Mouse (Mus musculus): ENCODE measurements around the gene Taok3.
A peak's percentile ranks its signal among the peaks of the same experiment; 100 is the strongest.

Taok3 gene

GRCm38 (mm10) chr5:117119777-117120488, at the start of gene Taok3:
Taok3 (plus strand) TSS chr5:117120129.
- peak; percentile 100 for DNase-seq (ENCODE audit: low spot score)

GRCm38 (mm10) chr5:117087718-117088117, 32.2 kb upstream of the Taok3 start:
- no peak for DNase-seq (ENCODE audit: low spot score)

- DNase-seq (ENCODE audit: low spot score) = no peak
These were observed 30.8 kb upstream of the Taok3 start for GRCm38 (mm10) chr5:117089147-117089546.

GRCm38 (mm10) chr5:117089786-117090185, 30.1 kb upstream of the Taok3 start:
- DNase-seq (ENCODE audit: low spot score) = no peak

GRCm38 (mm10) chr5:117094431-117094830, 25.5 kb upstream of the Taok3 start:
- no peak for DNase-seq (ENCODE audit: low spot score)

- DNase-seq (ENCODE audit: low spot score) = peak; percentile 67
These were observed 23.2 kb upstream of the Taok3 start for GRCm38 (mm10) chr5:117096716-117097115.

GRCm38 (mm10) chr5:117099008-117099407, 20.9 kb upstream of the Taok3 start:
- DNase-seq (ENCODE audit: low spot score) = no peak

- DNase-seq (ENCODE audit: low spot score) = no peak
These were observed 20.2 kb upstream of the Taok3 start for GRCm38 (mm10) chr5:117099742-117100141.

- no peak for DNase-seq (ENCODE audit: low spot score)
These were observed 16.6 kb upstream of the Taok3 start for GRCm38 (mm10) chr5:117103194-117103929.

GRCm38 (mm10) chr5:117104329-117104728, 15.6 kb upstream of the Taok3 start:
- DNase-seq (ENCODE audit: low spot score) = no peak

GRCm38 (mm10) chr5:117105761-117106160, 14.2 kb upstream of the Taok3 start:
- no peak for DNase-seq (ENCODE audit: low spot score)

GRCm38 (mm10) chr5:117108292-117108691, 11.6 kb upstream of the Taok3 start:
- DNase-seq (ENCODE audit: low spot score) = no peak

- no peak for DNase-seq (ENCODE audit: low spot score)
These were observed 11.2 kb upstream of the Taok3 start for GRCm38 (mm10) chr5:117108731-117109130.

- peak; percentile 66 for DNase-seq (ENCODE audit: low spot score)
These were observed 10.4 kb upstream of the Taok3 start for GRCm38 (mm10) chr5:117109522-117109921.

- DNase-seq (ENCODE audit: low spot score) = no peak
These were observed 8.7 kb upstream of the Taok3 start for GRCm38 (mm10) chr5:117111064-117111773.

GRCm38 (mm10) chr5:117111774-117112112, 8.2 kb upstream of the Taok3 start:
- DNase-seq (ENCODE audit: low spot score) = no peak

- no peak for DNase-seq (ENCODE audit: low spot score)
These were observed 6.6 kb upstream of the Taok3 start for GRCm38 (mm10) chr5:117113330-117113729.

GRCm38 (mm10) chr5:117114581-117115192, 5.2 kb upstream of the Taok3 start:
- no peak for DNase-seq (ENCODE audit: low spot score)

- peak; percentile 68 for DNase-seq (ENCODE audit: low spot score)
These were observed 4.6 kb upstream of the Taok3 start for GRCm38 (mm10) chr5:117115193-117115767.

- DNase-seq (ENCODE audit: low spot score) = peak; percentile 98
These were observed 4.0 kb upstream of the Taok3 start, which contains the start of gene Suds3 for GRCm38 (mm10) chr5:117115836-117116366. Suds3 (minus strand) TSS chr5:117116113.

GRCm38 (mm10) chr5:117116660-117117059, 3.3 kb upstream of the Taok3 start:
- DNase-seq (ENCODE audit: low spot score) = no peak

GRCm38 (mm10) chr5:117117241-117117640, 2.7 kb upstream of the Taok3 start:
- no peak for DNase-seq (ENCODE audit: low spot score)

Measured in testis, postnatal 10 days (tissue).